Mouse (Mus musculus) forebrain, embryonic 12.5 days (tissue): ENCODE measurements around the gene Fancc. TPM values are rescaled to one million over a fixed set of nuclear protein-coding genes. Genes with fewer than 3 reads are reported as not detected.

Experiments
- ATAC-seq: fragments of 200-750 bp; cut with Nextera tagmentation; 2 replicates; pipeline ENCODE4 v1.8.0; 2017; ENCODE audit warnings: moderate TSS enrichment; ENCODE audit not compliant: low FRiP score
- H3K27ac ChIP-seq: fragments of 300-500 bp; sonication (generic); 2 replicates; pipeline ENCODE4 v1.5.1; 2016; ENCODE audit warnings: mild to moderate bottlenecking
- H3K27me3 ChIP-seq: fragments of 300-500 bp; sonication (generic); 2 replicates; pipeline ENCODE4 v1.6.1; 2016; ENCODE audit warnings: mild to moderate bottlenecking
- H3K36me3 ChIP-seq: fragments of 300-500 bp; sonication (generic); replicated peaks from 2 replicates; pipeline ENCODE4 v1.6.1; 2016; ENCODE audit warnings: mild to moderate bottlenecking
- H3K4me1 ChIP-seq: fragments of 300-500 bp; sonication (generic); 2 replicates; pipeline ENCODE4 v1.6.1; 2016
- H3K4me2 ChIP-seq: fragments of 300-500 bp; sonication (generic); 2 replicates; pipeline ENCODE4 v1.6.1; 2016; ENCODE audit warnings: mild to moderate bottlenecking, moderate library complexity
- H3K4me3 ChIP-seq: fragments of 300-500 bp; sonication (generic); replicated peaks from 2 replicates; pipeline ENCODE4 v1.5.1; 2016; ENCODE audit warnings: mild to moderate bottlenecking
- H3K9ac ChIP-seq: fragments of 300-500 bp; sonication (generic); 2 replicates; pipeline ENCODE4 v1.6.1; 2016; ENCODE audit warnings: mild to moderate bottlenecking
- H3K9me3 ChIP-seq: fragments of 300-500 bp; sonication (generic); 2 replicates; pipeline ENCODE4 v1.6.1; 2016
- WGBS: fragments of 180-500 bp; shearing (Covaris S2); methylation state at CpG from one replicate; pipeline ENCODE4 v1.1.7; 2016; 5-methylcytosine and 5-hydroxymethylcytosine counted together
- microRNA counts: library from miRNA; unstranded; fragments of <30 nt; microRNA quantifications from one replicate; lab custom pipeline; 2017
- microRNA-seq: library from miRNA; unstranded; fragments of <30 nt; microRNA quantifications from one replicate; pipeline ENCODE4, GENCODE M21; 2017
- polyA plus RNA-seq: library from polyadenylated mRNA; unstranded; fragments of >200 nt; fragmentation: Nextera tagmentation; extraction: Ambion mirVana; gene quantifications from 2 replicates; pipeline ENCODE4 v1.2.1, GENCODE M21; 2016

The Fancc gene
- polyA plus RNA-seq, 1 experiment from 2014 or later, result 23.0 TPM

GRCm38 (mm10) chr13:63240835-63241234, 256.2 kb downstream of the Fancc start:
- ATAC-seq, result no peak
- 56% methylated on average over 5 of the region's 5 CpGs for WGBS
- Histone ChIP-seq H3K4me3 (peak overlapping the region; percentile 59), H3K36me3 (no peaks in the 10 kb centered on the region), H3K27ac (no peak overlapping the region), H3K9ac (0 out of 2 replicates have a peak overlapping the region, but pooled peaks have one; percentile 66), H3K9me3 (no peaks in the 10 kb centered on the region), H3K4me2 (peak overlapping the region; percentile 87), H3K4me1 (peaks cover 35% of the 10 kb centered on the region), H3K27me3 (0 out of 2 replicates have a peak, but pooled peaks cover 3% of the 10 kb centered on the region)

GRCm38 (mm10) chr13:63239877-63240671, 257.0 kb downstream of the Fancc start:
- Histone ChIP-seq H3K9me3 (no peaks in the 10 kb centered on the region), H3K4me2 (peak overlapping the region; percentile 87), H3K36me3 (no peaks in the 10 kb centered on the region), H3K9ac (peak overlapping the region; percentile 66), H3K27me3 (0 out of 2 replicates have a peak, but pooled peaks cover 3% of the 10 kb centered on the region), H3K4me3 (peak overlapping the region; percentile 59), H3K4me1 (peaks cover 31% of the 10 kb centered on the region), H3K27ac (peak overlapping the region; percentile 51)
- ATAC-seq, result peak; percentile 79
- WGBS, result under 1% methylated on average over 51 of the region's 51 CpGs

GRCm38 (mm10) chr13:63239301-63239804, 257.7 kb downstream of the Fancc start:
- H3K4me1 ChIP-seq, result peaks cover 26% of the 10 kb centered on the region
- H3K27ac ChIP-seq, result peak overlapping the region; percentile 51
- peak overlapping the region; percentile 66 for H3K9ac ChIP-seq
- peak; percentile 71; the same call in 1 of the 2 replicates for ATAC-seq
- no peaks in the 10 kb centered on the region for H3K9me3 ChIP-seq
- H3K4me3 ChIP-seq, result peak overlapping the region; percentile 59
- H3K36me3 ChIP-seq, result no peaks in the 10 kb centered on the region
- H3K27me3 ChIP-seq, result 0 out of 2 replicates have a peak, but pooled peaks cover 3% of the 10 kb centered on the region
- H3K4me2 ChIP-seq, result peak overlapping the region; percentile 87
- 3% methylated on average over 11 of the region's 11 CpGs for WGBS

- Histone ChIP-seq H3K27me3 (0 out of 2 replicates have a peak, but pooled peaks cover 3% of the 10 kb centered on the region), H3K36me3 (no peaks in the 10 kb centered on the region), H3K27ac (no peak overlapping the region), H3K4me2 (no peak overlapping the region), H3K4me3 (no peak overlapping the region), H3K4me1 (peaks cover 18% of the 10 kb centered on the region), H3K9ac (no peak overlapping the region), H3K9me3 (no peaks in the 10 kb centered on the region)
- no peak for ATAC-seq
- 93% methylated on average over 7 of the region's 7 CpGs for WGBS
Observed at GRCm38 (mm10) chr13:63238045-63238444, 259.0 kb downstream of the Fancc start.

- no peak overlapping the region for H3K4me2 ChIP-seq
- no peak overlapping the region for H3K9ac ChIP-seq
- no peak overlapping the region for H3K4me3 ChIP-seq
- no peaks in the 10 kb centered on the region for H3K27me3 ChIP-seq
- 69% methylated on average over 5 of the region's 5 CpGs for WGBS
- H3K27ac ChIP-seq, result no peak overlapping the region
- ATAC-seq, result no peak
- H3K9me3 ChIP-seq, result no peaks in the 10 kb centered on the region
- no peaks in the 10 kb centered on the region for H3K36me3 ChIP-seq
- peaks cover 25% of the 10 kb centered on the region for H3K4me1 ChIP-seq
Observed at GRCm38 (mm10) chr13:63236159-63236893, 260.8 kb downstream of the Fancc start.

GRCm38 (mm10) chr13:63235551-63235950, 261.5 kb downstream of the Fancc start:
- WGBS, result 83% methylated on average over 3 of the region's 3 CpGs

More at GRCm38 (mm10) chr13:63235551-63235950, 261.5 kb downstream of the Fancc start:
- Histone ChIP-seq H3K4me3 (no peak overlapping the region), H3K9me3 (no peaks in the 10 kb centered on the region), H3K9ac (no peak overlapping the region), H3K4me2 (no peak overlapping the region), H3K27me3 (no peaks in the 10 kb centered on the region), H3K27ac (no peak overlapping the region), H3K36me3 (no peaks in the 10 kb centered on the region), H3K4me1 (peaks cover 21% of the 10 kb centered on the region)
- no peak for ATAC-seq

MicroRNAs within 50 kb of the gene (microRNA counts, 519-probe panel; counts per million panel counts)
- 3,327 counts per million, percentile 29 among the panel's probes with 10 or more counts for microRNA mmu-miR-23b (lab: Ali Mortazavi, UCI)
- microRNA mmu-miR-24 (lab: Ali Mortazavi, UCI), result 3,816 counts per million, percentile 41 among the panel's probes with 10 or more counts
- microRNA mmu-miR-27b (lab: Ali Mortazavi, UCI), result 2,657 counts per million, percentile 19 among the panel's probes with 10 or more counts

Small RNA genes lying within 50 kb of the gene (microRNA-seq; reads per million reads assigned to microRNA genes)
- gene Mir23b, result 8,084 reads per million, percentile 94 among the genes with 10 or more reads in this experiment
- not detected for gene Mir24-1
- gene Mir27b, result 834 reads per million, percentile 75 among the genes with 10 or more reads in this experiment
- not detected for gene Mir3074-1

Other genes starting within 250 kb of the Fancc start
- gene Ptch1, start 76.3 kb upstream of the Fancc start, polyA plus RNA-seq, result 24.0 and 24.4 TPM in 2 replicates